Mouse (Mus musculus) limb, embryonic 14.5 days (tissue): ENCODE data around the gene Olfr325. TPM values are rescaled to one million over a fixed set of nuclear protein-coding genes. Genes with fewer than 3 reads are reported as not detected.

Experiments
- ATAC-seq: fragments of 200-750 bp; cut with Nextera tagmentation; 2 replicates; pipeline ENCODE4 v1.8.0; 2017; ENCODE audit warnings: low read depth, moderate number of reproducible peaks, moderate TSS enrichment; ENCODE audit not compliant: low FRiP score
- DNase-seq: peaks from one replicate; pipeline ENCODE4 v3.0.0-alpha.2; 2015; ENCODE audit warnings: low spot score
- H3K27ac ChIP-seq: fragments of 300-500 bp; sonication (generic); replicated peaks from 2 replicates; pipeline ENCODE4 v1.5.1; 2014; ENCODE audit warnings: low read depth, mild to moderate bottlenecking, low read length, moderate library complexity, mixed read lengths
- H3K27me3 ChIP-seq: fragments of 300-500 bp; sonication (generic); 2 replicates; pipeline ENCODE4 v1.6.1; 2014; ENCODE audit warnings: low read length, mixed read lengths; ENCODE audit not compliant: control insufficient read depth, insufficient read depth
- H3K36me3 ChIP-seq: fragments of 300-500 bp; sonication (generic); 2 replicates; pipeline ENCODE4 v1.6.1; 2014; ENCODE audit warnings: mild to moderate bottlenecking, low read length, moderate library complexity, mixed read lengths; ENCODE audit not compliant: control insufficient read depth, insufficient read depth
- H3K4me1 ChIP-seq: fragments of 300-500 bp; sonication (generic); 2 replicates; pipeline ENCODE4 v1.6.1; 2014; ENCODE audit warnings: antibody characterized with exemption, low read length, mixed read lengths; ENCODE audit not compliant: control insufficient read depth, insufficient read depth
- H3K4me2 ChIP-seq: fragments of 300-500 bp; sonication (generic); replicated peaks from 2 replicates; pipeline ENCODE4 v1.6.1; 2014; ENCODE audit warnings: low read depth, mild to moderate bottlenecking, low read length, moderate library complexity; ENCODE audit not compliant: severe bottlenecking
- H3K4me3 ChIP-seq: fragments of 300-500 bp; sonication (generic); replicated peaks from 2 replicates; pipeline ENCODE4 v1.5.1; 2014; ENCODE audit warnings: low read length
- H3K9ac ChIP-seq: fragments of 300-500 bp; sonication (generic); 2 replicates; pipeline ENCODE4 v1.6.1; 2014; ENCODE audit warnings: mild to moderate bottlenecking, low read depth, low read length, moderate library complexity; ENCODE audit not compliant: severe bottlenecking
- H3K9me3 ChIP-seq: fragments of 300-500 bp; sonication (generic); 2 replicates; pipeline ENCODE4 v1.6.1; 2016; ENCODE audit warnings: low read length; ENCODE audit not compliant: control insufficient read depth
- POLR2A ChIP-seq: fragments of 200-500 bp; IDR thresholded peaks from 2 replicates; pipeline ENCODE4 v1.8.0; 2012; ENCODE audit warnings: inconsistent platforms, mild to moderate bottlenecking, moderate library complexity, borderline replicate concordance; ENCODE audit not compliant: insufficient read depth, insufficient read length; ENCODE audit errors: extremely low read depth
- WGBS: fragments of 180-500 bp; shearing (Covaris S2); extraction: QIAGEN DNeasy Blood & Tissue Kit; methylation state at CpG from one replicate; pipeline ENCODE4 v1.1.7; 2014; 5-methylcytosine and 5-hydroxymethylcytosine counted together
- polyA plus RNA-seq, 2 experiments: library from polyadenylated mRNA; depleted of rRNA in 1 of 2; stranded (reverse) in 1 of 2; unstranded in 1 of 2; fragments of >200 nt; fragmentation: Nextera tagmentation in 1 of 2; extraction: Ambion mirVana in 1 of 2; gene quantifications; 2 replicates each; pipeline versions ENCODE4 v1.2.1 to v1.2.3; 2012 to 2014

Olfr325 gene
- polyA plus RNA-seq, 2 experiments = not detected

- H3K4me1 ChIP-seq = no peaks in the 10 kb centered on the region
- H3K4me3 ChIP-seq = no peak overlapping the region
- no peaks in the 10 kb centered on the region for H3K36me3 ChIP-seq
- ATAC-seq = no peak
- H3K27me3 ChIP-seq = no peaks in the 10 kb centered on the region
- no peak for DNase-seq
- H3K9me3 ChIP-seq = no peaks in the 10 kb centered on the region
- no peak overlapping the region for H3K9ac ChIP-seq
- H3K27ac ChIP-seq = no peak overlapping the region
- no peak for TF ChIP-seq POLR2A
- no peak overlapping the region for H3K4me2 ChIP-seq
- WGBS = 59% methylated on average over 3 of the region's 3 CpGs
These were observed 35.8 kb downstream of the Olfr325 start for GRCm38 (mm10) chr11:58613359-58613758.

- ATAC-seq (no peak), DNase-seq (no peak)
- no peaks in the 10 kb centered on the region for H3K36me3 ChIP-seq
- no peak overlapping the region for H3K4me3 ChIP-seq
- no peaks in the 10 kb centered on the region for H3K9me3 ChIP-seq
- H3K27ac ChIP-seq = no peak overlapping the region
- H3K4me1 ChIP-seq = no peaks in the 10 kb centered on the region
- TF ChIP-seq POLR2A = no peak
- H3K9ac ChIP-seq = no peak overlapping the region
- no peak overlapping the region for H3K4me2 ChIP-seq
- no peaks in the 10 kb centered on the region for H3K27me3 ChIP-seq
These were observed 37.0 kb downstream of the Olfr325 start for GRCm38 (mm10) chr11:58614526-58614925.

- Histone ChIP-seq H3K4me3 (no peak within 1 kb of the TSS), H3K36me3 (no peaks in the 10 kb centered on the region), H3K9ac (no peak within 1 kb of the TSS), H3K27ac (no peak within 1 kb of the TSS), H3K4me2 (no peak within 1 kb of the TSS), H3K27me3 (no peaks in the 10 kb centered on the region; the same call in 1 of the 2 replicates), H3K9me3 (no peaks in the 10 kb centered on the region), H3K4me1 (no peaks in the 10 kb centered on the region)
- ATAC-seq = no peak
- no peak for DNase-seq
- TF ChIP-seq POLR2A = no peak
- WGBS = 91% methylated on average over 4 of the region's 4 CpGs
These were observed 38.4 kb downstream of the Olfr325 start, which contains the start of gene 2210407C18Rik for GRCm38 (mm10) chr11:58615975-58616374. Gene 2210407C18Rik (minus strand): TSS chr11:58616075.

- Histone ChIP-seq H3K9ac (no peak overlapping the region), H3K4me1 (no peaks in the 10 kb centered on the region), H3K27ac (no peak overlapping the region), H3K27me3 (no peaks in the 10 kb centered on the region; the same call in 1 of the 2 replicates), H3K4me3 (no peak overlapping the region), H3K4me2 (no peak overlapping the region), H3K36me3 (no peaks in the 10 kb centered on the region), H3K9me3 (no peaks in the 10 kb centered on the region)
- DNase-seq (no peak), ATAC-seq (no peak)
- 70% methylated on average over 3 of the region's 3 CpGs for WGBS
- no peak for TF ChIP-seq POLR2A
These were observed 40.8 kb downstream of the Olfr325 start for GRCm38 (mm10) chr11:58618369-58618768.

- H3K9me3 ChIP-seq = no peaks in the 10 kb centered on the region
- DNase-seq (no peak), ATAC-seq (no peak)
- no peaks in the 10 kb centered on the region for H3K4me1 ChIP-seq
- WGBS = 68% methylated on average over 6 of the region's 6 CpGs
- no peak overlapping the region for H3K4me2 ChIP-seq
- no peak overlapping the region for H3K4me3 ChIP-seq
- no peak for TF ChIP-seq POLR2A
- H3K9ac ChIP-seq = no peak overlapping the region
- no peaks in the 10 kb centered on the region; the same call in 1 of the 2 replicates for H3K27me3 ChIP-seq
- H3K27ac ChIP-seq = no peak overlapping the region
- H3K36me3 ChIP-seq = no peaks in the 10 kb centered on the region
These were observed 41.3 kb downstream of the Olfr325 start for GRCm38 (mm10) chr11:58618793-58619192.

- WGBS = 61% methylated on average over 4 of the region's 4 CpGs
- H3K9ac ChIP-seq = no peak overlapping the region
- no peaks in the 10 kb centered on the region for H3K9me3 ChIP-seq
- no peak overlapping the region for H3K4me2 ChIP-seq
- H3K27ac ChIP-seq = no peak overlapping the region
- no peak for TF ChIP-seq POLR2A
- no peak for DNase-seq
- H3K4me1 ChIP-seq = no peaks in the 10 kb centered on the region
- H3K36me3 ChIP-seq = no peaks in the 10 kb centered on the region
- H3K27me3 ChIP-seq = no peaks in the 10 kb centered on the region
- H3K4me3 ChIP-seq = no peak overlapping the region
- ATAC-seq = no peak
These were observed 48.6 kb downstream of the Olfr325 start for GRCm38 (mm10) chr11:58626146-58626545.
